Mouse (Mus musculus) brain, embryonic 14.5 days (tissue): ENCODE measurements around the gene Gsg1l.

Source experiments
- CTCF ChIP-seq: fragments of 200-500 bp; IDR thresholded peaks from 2 replicates; pipeline ENCODE4 v1.5.1; 2012; ENCODE audit warnings: inconsistent platforms, mild to moderate bottlenecking, moderate library complexity, borderline replicate concordance; ENCODE audit not compliant: insufficient read depth, insufficient read length; ENCODE audit errors: extremely low read depth
- POLR2A ChIP-seq: fragments of 200-500 bp; IDR thresholded peaks from 2 replicates; pipeline ENCODE4 v1.6.1; 2012; ENCODE audit warnings: mild to moderate bottlenecking, inconsistent platforms, borderline replicate concordance; ENCODE audit not compliant: poor library complexity, insufficient read depth, insufficient read length, severe bottlenecking; ENCODE audit errors: extremely low read depth

GRCm38 (mm10) chr7:126094738-126095137, 12.5 kb upstream of the Gsg1l start:
- TF ChIP-seq POLR2A (no peak), CTCF (no peak)
